8 mouse cellular contexts compared by ENCODE assay signal in the genomic region with DNA sequence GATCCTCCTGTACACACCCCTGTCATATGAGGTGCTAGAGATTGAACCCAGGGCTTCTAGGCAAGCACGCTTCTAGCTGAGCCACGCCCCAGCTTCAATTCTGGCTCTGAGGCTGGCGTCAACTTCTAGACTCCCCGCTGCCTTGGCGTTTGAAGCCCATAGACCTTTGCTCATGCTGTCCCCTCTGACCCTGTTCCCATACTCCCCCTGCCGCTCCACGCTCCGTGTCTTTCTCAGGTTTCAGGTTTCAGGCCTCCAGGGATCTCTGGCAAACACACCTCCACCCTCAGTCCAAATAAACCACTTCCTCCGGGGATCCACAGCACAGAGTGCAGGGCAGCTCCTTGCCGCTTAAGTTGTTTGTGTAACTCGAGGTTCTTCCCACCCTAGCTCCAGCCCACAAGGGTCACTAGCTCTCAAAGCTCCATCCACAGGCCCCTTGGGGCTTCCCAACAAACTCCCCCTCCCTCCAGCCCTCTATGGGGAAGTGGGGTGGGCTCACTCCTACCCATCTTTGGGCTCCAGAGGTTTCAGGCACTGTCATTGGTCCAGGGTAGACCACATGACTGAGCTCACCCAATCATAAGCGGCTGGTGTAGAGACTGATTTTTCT. TPM values are rescaled to one million over a fixed set of nuclear protein-coding genes. Genes with fewer than 3 reads are reported as not detected.
DNase-seq lines count a peak whose midpoint lies in the region; ATAC-seq and TF ChIP-seq lines count a peak whose summit lies in the region.

No protein-coding gene starts in this region.

- H3K27ac ChIP-seq in forebrain, embryonic 11.5 days (ENCODE audit: low read depth, low read length): no peak overlapping the region
- H3K27ac ChIP-seq in forebrain, embryonic 16.5 days (ENCODE audit: low read length): no peak overlapping the region
- H3K27ac ChIP-seq in kidney, postnatal 0 days: peak overlapping the region; percentile 48

- peak overlapping the region; percentile 12; the same call in 1 of the 2 replicates for H3K4me2 ChIP-seq in forebrain, embryonic 11.5 days (ENCODE audit: low read depth, low read length, severe bottlenecking)
- no peak overlapping the region for H3K4me2 ChIP-seq in forebrain, embryonic 16.5 days (ENCODE audit: low read length)
- H3K4me2 ChIP-seq in kidney, postnatal 0 days (ENCODE audit: low read length): peak overlapping the region; percentile 10; the same call in 1 of the 2 replicates

- H3K4me3 ChIP-seq in forebrain, embryonic 11.5 days (ENCODE audit: low read depth, low read length): no peak overlapping the region
- no peak overlapping the region for H3K4me3 ChIP-seq in forebrain, embryonic 16.5 days (replicated peaks; ENCODE audit: low read length)
- H3K4me3 ChIP-seq in E14TG2a.4 (replicated peaks; ENCODE audit: low read length): peak overlapping the region; percentile 73
- no peak overlapping the region for H3K4me3 ChIP-seq in kidney, postnatal 0 days (replicated peaks; ENCODE audit: low read depth, low read length)
- H3K4me3 ChIP-seq in megakaryocyte, embryonic 14.5 days (replicated peaks): peak overlapping the region; percentile 79

- H3K27me3 ChIP-seq in forebrain, embryonic 11.5 days (ENCODE audit: control insufficient read depth, insufficient read depth, low read length): no peaks in the 10 kb centered on the region
- H3K27me3 ChIP-seq in forebrain, embryonic 16.5 days (replicated peaks; ENCODE audit: control insufficient read depth, insufficient read depth, low read length): no peaks in the 10 kb centered on the region
- H3K27me3 ChIP-seq in E14TG2a.4 (ENCODE audit: insufficient read depth, low read length): no peaks in the 10 kb centered on the region
- no peaks in the 10 kb centered on the region for H3K27me3 ChIP-seq in kidney, postnatal 0 days (ENCODE audit: insufficient read depth, low read length)
- no peaks in the 10 kb centered on the region for H3K27me3 ChIP-seq in megakaryocyte, embryonic 14.5 days (replicated peaks)

- no peak for TF ChIP-seq CTCF in E14TG2a.4 (conservative IDR thresholded peaks at IDR 0.05; ENCODE audit: low read length)
- TF ChIP-seq CTCF in kidney, postnatal 0 days (IDR thresholded peaks at IDR 0.05; ENCODE audit: low read depth): 0 out of 2 replicates have a peak, but pooled peaks have one; percentile 13

- ATAC-seq in forebrain, embryonic 11.5 days (replicated peaks; ENCODE audit: low FRiP score): no peak
- ATAC-seq in forebrain, embryonic 16.5 days: no peak
- ATAC-seq in kidney, postnatal 0 days (replicated peaks; ENCODE audit: low FRiP score, low read depth): peak; percentile 81

- H3K9ac ChIP-seq in forebrain, embryonic 11.5 days (ENCODE audit: low read length): no peak overlapping the region
- H3K9ac ChIP-seq in forebrain, embryonic 16.5 days (replicated peaks; ENCODE audit: low read depth, low read length): no peak overlapping the region
- no peak overlapping the region for H3K9ac ChIP-seq in kidney, postnatal 0 days (ENCODE audit: low read depth, low read length)

- no peaks in the 10 kb centered on the region for H3K9me3 ChIP-seq in forebrain, embryonic 11.5 days (ENCODE audit: control insufficient read depth, low read length)
- H3K9me3 ChIP-seq in forebrain, embryonic 16.5 days (ENCODE audit: control insufficient read depth, low read length): no peaks in the 10 kb centered on the region
- H3K9me3 ChIP-seq in E14TG2a.4 (ENCODE audit: low read length): no peaks in the 10 kb centered on the region
- H3K9me3 ChIP-seq in kidney, postnatal 0 days (replicated peaks; ENCODE audit: low read length): no peaks in the 10 kb centered on the region
- no peaks in the 10 kb centered on the region for H3K9me3 ChIP-seq in megakaryocyte, embryonic 14.5 days

- WGBS in forebrain, embryonic 11.5 days: 16% methylated on average over 12 of the region's 12 CpGs
- 16% methylated on average over 12 of the region's 12 CpGs for WGBS in forebrain, embryonic 16.5 days
- 5% methylated on average over 12 of the region's 12 CpGs for WGBS in kidney, postnatal 0 days

- no peaks in the 10 kb centered on the region for H3K36me3 ChIP-seq in forebrain, embryonic 11.5 days (ENCODE audit: control insufficient read depth, insufficient read depth, low read length)
- H3K36me3 ChIP-seq in forebrain, embryonic 16.5 days (ENCODE audit: control insufficient read depth, insufficient read depth): no peaks in the 10 kb centered on the region
- H3K36me3 ChIP-seq in E14TG2a.4 (ENCODE audit: insufficient read depth, low read length): no peaks in the 10 kb centered on the region
- no peaks in the 10 kb centered on the region for H3K36me3 ChIP-seq in kidney, postnatal 0 days (ENCODE audit: insufficient read depth, low read length)
- H3K36me3 ChIP-seq in megakaryocyte, embryonic 14.5 days (replicated peaks; ENCODE audit: low read length): peaks cover 4% of the 10 kb centered on the region

- 0 out of 2 replicates have a peak, but pooled peaks cover 2% of the 10 kb centered on the region for H3K4me1 ChIP-seq in forebrain, embryonic 11.5 days (replicated peaks; ENCODE audit: control insufficient read depth, insufficient read depth, low read length)
- no peaks in the 10 kb centered on the region for H3K4me1 ChIP-seq in forebrain, embryonic 16.5 days (replicated peaks; ENCODE audit: control insufficient read depth, insufficient read depth, low read length)
- peaks cover 56% of the 10 kb centered on the region for H3K4me1 ChIP-seq in E14TG2a.4 (replicated peaks; ENCODE audit: low read depth, low read length)
- peaks cover 8% of the 10 kb centered on the region for H3K4me1 ChIP-seq in kidney, postnatal 0 days (replicated peaks; ENCODE audit: insufficient read depth, low read length)
- peaks cover 79% of the 10 kb centered on the region for H3K4me1 ChIP-seq in megakaryocyte, embryonic 14.5 days

- peak; percentile 59 for DNase-seq in forebrain, embryonic 11.5 days (ENCODE audit: low spot score)
- peak; percentile 71 to 79 for DNase-seq in heart, adult 18-20 months
- peak; percentile 94 for DNase-seq in kidney, postnatal 0 days (ENCODE audit: low spot score)
- DNase-seq in yolk sac, embryonic 10.5 days (ENCODE audit: low spot score): peak; percentile 87
- DNase-seq in layer of hippocampus, postnatal 14 days (ENCODE audit: low spot score in 2 of 2): no peak

RNA-seq across cellular contexts. Expression of gene Clic4, which starts 20.0 kb away (rescaled TPM):
- polyA plus RNA-seq in forebrain, embryonic 11.5 days (2014; fragmentation: Nextera tagmentation; extraction: Ambion mirVana): 194 and 195 TPM in 2 replicates
- polyA plus RNA-seq in forebrain, embryonic 16.5 days (2015; fragmentation: Nextera tagmentation; extraction: Ambion mirVana): 97.8 and 125 TPM in 2 replicates
- total RNA-seq in heart, adult 18-20 months (2021): 100 to 1,000 TPM; 253 to 258 TPM
- polyA plus RNA-seq in kidney, postnatal 0 days (2015; fragmentation: Nextera tagmentation; extraction: Ambion mirVana): 147 and 166 TPM in 2 replicates
- polyA plus RNA-seq in megakaryocyte, embryonic 14.5 days (2012; ENCODE audit: insufficient read depth, low replicate concordance): 19.4 and 27.6 TPM in 2 replicates
- total RNA-seq in layer of hippocampus, postnatal 14 days (2021): 10 to 100 TPM; 37.8 to 40.9 TPM

Comparison
In these comparisons a context has a peak if more than half of its experiments do, and no peak if none do; other contexts are left out.
1. DNase-seq: peak in forebrain, embryonic 11.5 days (single experiment), heart, adult 18-20 months (2 of 2), kidney, postnatal 0 days (single experiment) and yolk sac, embryonic 10.5 days (single experiment); none in layer of hippocampus, postnatal 14 days (0 of 2).
2. H3K4me3 ChIP-seq: peak in E14TG2a.4 (single experiment) and megakaryocyte, embryonic 14.5 days (single experiment); none in forebrain, embryonic 11.5 days (single experiment), forebrain, embryonic 16.5 days (single experiment) and kidney, postnatal 0 days (single experiment).